Mouse (Mus musculus) hindbrain, embryonic 14.5 days (tissue): Measurements from ENCODE around the gene Smc5. TPM values are rescaled to one million over a fixed set of nuclear protein-coding genes. Genes with fewer than 3 reads are reported as not detected.

ENCODE experiments used
- ATAC-seq: fragments of 200-750 bp; cut with Nextera tagmentation; 2 replicates; pipeline ENCODE4 v1.8.0; 2017; ENCODE audit warnings: moderate number of reproducible peaks, mild to moderate bottlenecking, moderate TSS enrichment, moderate library complexity; ENCODE audit not compliant: low FRiP score
- DNase-seq: peaks from one replicate; pipeline ENCODE4 v3.0.0-alpha.2; 2015; ENCODE audit warnings: low spot score
- H3K27ac ChIP-seq: fragments of 300-500 bp; sonication (generic); 2 replicates; pipeline ENCODE4 v1.5.1; 2014; ENCODE audit warnings: mild to moderate bottlenecking, moderate library complexity
- H3K27me3 ChIP-seq: fragments of 300-500 bp; sonication (generic); 2 replicates; pipeline ENCODE4 v1.6.1; 2014; ENCODE audit warnings: mild to moderate bottlenecking, low read length, mixed read lengths; ENCODE audit not compliant: control insufficient read depth, insufficient read depth
- H3K36me3 ChIP-seq: fragments of 300-500 bp; sonication (generic); replicated peaks from 2 replicates; pipeline ENCODE4 v1.6.1; 2014; ENCODE audit not compliant: control insufficient read depth, insufficient read depth
- H3K4me1 ChIP-seq: fragments of 300-500 bp; sonication (generic); replicated peaks from 2 replicates; pipeline ENCODE4 v1.6.1; 2014; ENCODE audit warnings: antibody characterized with exemption, low read length, mixed read lengths; ENCODE audit not compliant: control insufficient read depth, insufficient read depth
- H3K4me2 ChIP-seq: fragments of 300-500 bp; sonication (generic); replicated peaks from 2 replicates; pipeline ENCODE4 v1.6.1; 2014; ENCODE audit warnings: mild to moderate bottlenecking, moderate library complexity
- H3K4me3 ChIP-seq: fragments of 300-500 bp; sonication (generic); replicated peaks from 2 replicates; pipeline ENCODE4 v1.5.1; 2014; ENCODE audit warnings: mild to moderate bottlenecking, low read length
- H3K9ac ChIP-seq: fragments of 300-500 bp; sonication (generic); 2 replicates; pipeline ENCODE4 v1.6.1; 2014
- H3K9me3 ChIP-seq: fragments of 300-500 bp; sonication (generic); 2 replicates; pipeline ENCODE4 v1.6.1; 2016; ENCODE audit warnings: low read length; ENCODE audit not compliant: control insufficient read depth
- WGBS: fragments of 180-500 bp; shearing (Covaris S2); extraction: QIAGEN DNeasy Blood & Tissue Kit; methylation state at CpG from one replicate; pipeline ENCODE4 v1.1.7; 2014; 5-methylcytosine and 5-hydroxymethylcytosine counted together
- polyA plus RNA-seq: library from polyadenylated mRNA; unstranded; fragments of >200 nt; fragmentation: Nextera tagmentation; extraction: Ambion mirVana; gene quantifications from 2 replicates; pipeline ENCODE4 v1.2.1, GENCODE M21; 2014

The Smc5 gene
- polyA plus RNA-seq, 1 experiment from 2014 or later, result 28.9 TPM

GRCm38 (mm10) chr19:23162877-23163276 lies 110.8 kb downstream of the Smc5 start:
- DNase-seq (no peak), ATAC-seq (no peak)
- no peak overlapping the region for H3K4me2 ChIP-seq
- WGBS, result 82% methylated on average over 6 of the region's 6 CpGs
- no peak overlapping the region for H3K27ac ChIP-seq
- H3K27me3 ChIP-seq, result no peaks in the 10 kb centered on the region
- H3K4me1 ChIP-seq, result no peaks in the 10 kb centered on the region
- H3K9me3 ChIP-seq, result no peaks in the 10 kb centered on the region
- H3K36me3 ChIP-seq, result no peaks in the 10 kb centered on the region
- H3K9ac ChIP-seq, result no peak overlapping the region
- no peak overlapping the region for H3K4me3 ChIP-seq

- no peak for ATAC-seq
- WGBS, result 36% methylated on average over 8 of the region's 8 CpGs
Observed at GRCm38 (mm10) chr19:23162387-23162809, 111.3 kb downstream of the Smc5 start.

GRCm38 (mm10) chr19:23159780-23160395 lies 113.8 kb downstream of the Smc5 start:
- Histone ChIP-seq H3K4me2 (no peak overlapping the region), H3K9ac (no peak overlapping the region), H3K27ac (no peak overlapping the region), H3K4me1 (no peaks in the 10 kb centered on the region), H3K4me3 (no peak overlapping the region), H3K9me3 (no peaks in the 10 kb centered on the region), H3K36me3 (no peaks in the 10 kb centered on the region), H3K27me3 (no peaks in the 10 kb centered on the region)
- WGBS, result 80% methylated on average over 10 of the region's 10 CpGs
- no peak for DNase-seq
- no peak for ATAC-seq

More at GRCm38 (mm10) chr19:23162387-23162809, 111.3 kb downstream of the Smc5 start:
- Histone ChIP-seq H3K27me3 (no peaks in the 10 kb centered on the region), H3K9me3 (no peaks in the 10 kb centered on the region), H3K4me2 (no peak overlapping the region), H3K27ac (no peak overlapping the region), H3K4me3 (no peak overlapping the region), H3K9ac (no peak overlapping the region), H3K4me1 (no peaks in the 10 kb centered on the region), H3K36me3 (no peaks in the 10 kb centered on the region)
- DNase-seq, result no peak

Other genes with a start within 250 kb of the Smc5 start
- 2.4 and 3.3 TPM in 2 replicates for gene Klf9, start 132.7 kb downstream of the Smc5 start, polyA plus RNA-seq
- 1.6 and 1.8 TPM in 2 replicates for gene Mamdc2, start 174.5 kb upstream of the Smc5 start, polyA plus RNA-seq